Mouse (Mus musculus) CH12.LX (cell line): ENCODE results near the gene Prpsap2.

Experiments used
- EP300 ChIP-seq: IDR thresholded peaks from 2 replicates; pipeline ENCODE4 v1.6.1; 2011; ENCODE audit warnings: low read length, improper control_type of control experiment
- IRF4 ChIP-seq: IDR thresholded peaks from 2 replicates; pipeline ENCODE4 v1.6.1; 2014; ENCODE audit warnings: low read depth, mild to moderate bottlenecking, inconsistent platforms, low read length, improper control_type of control experiment
- JUND ChIP-seq: conservative IDR thresholded peaks from 2 replicates; pipeline ENCODE4 v1.6.1; 2011; ENCODE audit warnings: low read depth, low read length, improper control_type of control experiment
- NELFE ChIP-seq: IDR thresholded peaks from 2 replicates; pipeline ENCODE4 v1.6.1; 2011; ENCODE audit warnings: low read depth, low read length, improper control_type of control experiment
- POLR2AphosphoS2 ChIP-seq: IDR thresholded peaks from 2 replicates; pipeline ENCODE4 v1.6.1; 2011; ENCODE audit warnings: low read depth, low read length, improper control_type of control experiment
- USF2 ChIP-seq: conservative IDR thresholded peaks from 2 replicates; pipeline ENCODE4 v1.6.1; 2011; ENCODE audit warnings: low read depth, low read length, improper control_type of control experiment
- ZNF384 ChIP-seq: IDR thresholded peaks from 2 replicates; pipeline ENCODE4 v1.6.1; 2012; ENCODE audit warnings: low read depth, low read length, improper control_type of control experiment, inconsistent platforms

DNA sequence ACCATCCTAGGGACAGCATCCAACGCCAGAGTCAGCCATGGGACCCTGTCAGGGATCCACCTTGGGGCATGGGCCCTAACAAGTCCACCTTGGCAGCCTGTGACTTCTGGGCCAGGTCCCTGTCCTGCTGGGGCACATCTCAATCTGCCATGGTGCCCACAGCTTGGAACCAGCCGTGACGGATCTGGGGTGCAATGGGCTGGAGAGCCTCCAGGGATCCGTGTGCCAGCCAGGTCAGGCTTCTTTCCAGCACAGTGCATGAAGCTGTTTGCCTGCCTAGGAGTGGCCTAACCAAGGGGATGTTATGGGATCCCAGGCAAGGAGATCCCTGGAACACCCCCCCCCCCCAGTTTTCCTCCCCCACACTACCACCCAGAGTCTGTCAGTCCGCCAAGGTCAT is 68.9 kb downstream of the Prpsap2 start:
- no peak for TF ChIP-seq NELFE
- no peak for TF ChIP-seq USF2
- TF ChIP-seq POLR2AphosphoS2, result no peak
- no peak for TF ChIP-seq EP300
- TF ChIP-seq ZNF384, result no peak
- no peak for TF ChIP-seq JUND
- no peak for TF ChIP-seq IRF4
